Mouse (Mus musculus) liver, adult 2 months (tissue): ENCODE measurements around the gene Asb13.

ENCODE experiments used
- CTCF ChIP-seq: fragments of 200-500 bp; IDR thresholded peaks from 2 replicates; pipeline ENCODE4 v1.5.1; 2011; ENCODE audit warnings: low read depth, low read length, control low read depth
- POLR2A ChIP-seq: fragments of 200-500 bp; IDR thresholded peaks from 2 replicates; pipeline ENCODE4 v1.6.1; 2011; ENCODE audit warnings: low read length, control low read depth; ENCODE audit not compliant: insufficient read depth; ENCODE audit errors: extremely low read depth

DNA sequence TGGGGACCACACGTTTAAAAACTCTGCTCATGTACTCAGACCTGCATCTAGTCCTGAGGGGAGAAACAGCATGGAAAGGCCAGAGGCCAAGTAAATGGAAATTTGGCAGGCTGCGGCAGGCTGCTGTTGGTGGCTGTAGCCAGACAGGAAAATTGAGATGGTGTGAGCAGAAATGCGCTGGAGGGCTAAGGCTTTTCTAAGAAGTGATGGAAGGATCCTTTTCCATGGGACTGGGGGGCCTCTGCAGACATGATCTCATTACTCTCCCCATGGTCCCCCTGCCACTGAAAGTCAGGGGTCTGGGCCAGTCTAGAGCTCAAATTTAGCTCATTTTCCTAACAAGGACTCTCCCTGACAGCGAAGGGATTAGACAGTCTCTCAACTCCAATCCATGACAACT is 39.8 kb downstream of the Asb13 start:
- TF ChIP-seq POLR2A (no peak), CTCF (no peak)
